ENCODE assay signal across 24 mouse cellular contexts in genomic region chr4:150455750-150456149, GRCm38 (mm10).
DNase-seq lines count a peak whose midpoint lies in the region; ATAC-seq and TF ChIP-seq lines count a peak whose summit lies in the region.
"Had no signal": no experiment of that assay in that cellular context is flagged by ENCODE, and none has a peak within 500 bp of the region (broad histone marks: within the 10 kb centered on the region; RNA-seq: fewer than 3 reads in every experiment).

No protein-coding gene starts in this region.

- TF ChIP-seq POLR2A in liver, adult 2 months (IDR thresholded peaks at IDR 0.05; ENCODE audit: extremely low read depth, insufficient read depth, low read length), result no peak

- H3K36me3 ChIP-seq in hindbrain, embryonic 10.5 days, result no peaks in the 10 kb centered on the region
- H3K36me3 ChIP-seq in hindbrain, embryonic 14.5 days (replicated peaks; ENCODE audit: control insufficient read depth, insufficient read depth), result no peaks in the 10 kb centered on the region
- H3K36me3 ChIP-seq in liver, adult 2 months (ENCODE audit: control insufficient read depth, insufficient read depth, low read length), result no peaks in the 10 kb centered on the region
- no peaks in the 10 kb centered on the region for H3K36me3 ChIP-seq in liver, embryonic 11.5 days (ENCODE audit: control insufficient read depth, insufficient read depth, low read length)
- no peaks in the 10 kb centered on the region for H3K36me3 ChIP-seq in midbrain, embryonic 10.5 days
- H3K36me3 ChIP-seq in midbrain, embryonic 16.5 days (ENCODE audit: control insufficient read depth, insufficient read depth, low read length), result no peaks in the 10 kb centered on the region
- H3K36me3 ChIP-seq: heart, embryonic 13.5 days; hindbrain, embryonic 15.5 days; limb, embryonic 12.5 days; liver, embryonic 15.5 days; neural tube, embryonic 13.5 days had no signal

- H3K27ac ChIP-seq in hindbrain, embryonic 10.5 days, result peak overlapping the region; percentile 45; the same call in 1 of the 2 replicates
- no peak overlapping the region for H3K27ac ChIP-seq in hindbrain, embryonic 14.5 days
- H3K27ac ChIP-seq in liver, adult 2 months (replicated peaks; ENCODE audit: insufficient read depth, low read depth, low read length), result no peak overlapping the region
- no peak overlapping the region for H3K27ac ChIP-seq in liver, embryonic 11.5 days (ENCODE audit: low read depth, low read length)
- 0 out of 2 replicates have a peak overlapping the region, but pooled peaks have one; percentile 33 for H3K27ac ChIP-seq in midbrain, embryonic 10.5 days (replicated peaks)
- H3K27ac ChIP-seq in midbrain, embryonic 16.5 days (ENCODE audit: low read length), result no peak overlapping the region
- H3K27ac ChIP-seq: left cerebral cortex, adult 2 months; limb, embryonic 12.5 days had no signal

- H3K4me1 ChIP-seq in hindbrain, embryonic 10.5 days (replicated peaks), result peaks cover 75% of the 10 kb centered on the region
- H3K4me1 ChIP-seq in hindbrain, embryonic 14.5 days (replicated peaks; ENCODE audit: control insufficient read depth, insufficient read depth, low read length), result peaks cover 35% of the 10 kb centered on the region
- peaks cover 16% of the 10 kb centered on the region for H3K4me1 ChIP-seq in liver, adult 2 months (ENCODE audit: control insufficient read depth, insufficient read depth, low read length)
- H3K4me1 ChIP-seq in liver, embryonic 11.5 days (replicated peaks; ENCODE audit: control insufficient read depth, insufficient read depth, low read length), result peaks cover 65% of the 10 kb centered on the region
- peaks cover 77% of the 10 kb centered on the region for H3K4me1 ChIP-seq in midbrain, embryonic 10.5 days
- H3K4me1 ChIP-seq in midbrain, embryonic 16.5 days (ENCODE audit: control insufficient read depth, insufficient read depth, low read length), result peaks cover 31% of the 10 kb centered on the region

- no peak for TF ChIP-seq CTCF in liver, adult 2 months (IDR thresholded peaks at IDR 0.05; ENCODE audit: low read depth, low read length)

- no peaks in the 10 kb centered on the region for H3K9me3 ChIP-seq in hindbrain, embryonic 10.5 days
- H3K9me3 ChIP-seq in hindbrain, embryonic 14.5 days (ENCODE audit: control insufficient read depth, low read length), result no peaks in the 10 kb centered on the region
- H3K9me3 ChIP-seq in liver, embryonic 11.5 days (ENCODE audit: control insufficient read depth, low read length), result no peaks in the 10 kb centered on the region
- H3K9me3 ChIP-seq in midbrain, embryonic 10.5 days (replicated peaks), result no peaks in the 10 kb centered on the region
- H3K9me3 ChIP-seq in midbrain, embryonic 16.5 days (replicated peaks; ENCODE audit: control insufficient read depth, low read length, poor library complexity, severe bottlenecking), result no peaks in the 10 kb centered on the region
- H3K9me3 ChIP-seq: heart, embryonic 13.5 days; hindbrain, embryonic 15.5 days; limb, embryonic 12.5 days; liver, embryonic 15.5 days; neural tube, embryonic 13.5 days had no signal

- no peaks in the 10 kb centered on the region for H3K27me3 ChIP-seq in hindbrain, embryonic 10.5 days (ENCODE audit: insufficient read depth, poor library complexity, severe bottlenecking)
- H3K27me3 ChIP-seq in hindbrain, embryonic 14.5 days (ENCODE audit: control insufficient read depth, insufficient read depth, low read length), result no peaks in the 10 kb centered on the region
- no peaks in the 10 kb centered on the region for H3K27me3 ChIP-seq in liver, adult 2 months (ENCODE audit: control insufficient read depth, insufficient read depth, low read length)
- H3K27me3 ChIP-seq in liver, embryonic 11.5 days (replicated peaks; ENCODE audit: control insufficient read depth, insufficient read depth, low read length), result no peaks in the 10 kb centered on the region
- H3K27me3 ChIP-seq in midbrain, embryonic 10.5 days (ENCODE audit: low read depth, poor library complexity, severe bottlenecking), result no peaks in the 10 kb centered on the region
- H3K27me3 ChIP-seq in midbrain, embryonic 16.5 days (ENCODE audit: control insufficient read depth, insufficient read depth, low read depth, low read length), result no peaks in the 10 kb centered on the region
- H3K27me3 ChIP-seq: heart, embryonic 13.5 days; hindbrain, embryonic 15.5 days; limb, embryonic 12.5 days; liver, embryonic 15.5 days; neural tube, embryonic 13.5 days had no signal

- peaks cover 13% of the 10 kb centered on the region; the same call in 1 of the 2 replicates for H3K79me2 ChIP-seq in liver, adult 2 months (ENCODE audit: control insufficient read depth, insufficient read depth, low read length)

- no peak overlapping the region for H3K4me2 ChIP-seq in hindbrain, embryonic 14.5 days (replicated peaks)
- no peak overlapping the region for H3K4me2 ChIP-seq in liver, embryonic 11.5 days
- H3K4me2 ChIP-seq in midbrain, embryonic 16.5 days (ENCODE audit: low read length), result no peak overlapping the region
- H3K4me2 ChIP-seq: heart, embryonic 13.5 days; hindbrain, embryonic 15.5 days; limb, embryonic 12.5 days; liver, embryonic 15.5 days; neural tube, embryonic 13.5 days had no signal

- WGBS in hindbrain, embryonic 10.5 days, result 68% methylated on average over 1 of the region's 1 CpGs
- 67% methylated on average over 1 of the region's 1 CpGs for WGBS in hindbrain, embryonic 14.5 days
- WGBS in liver, adult 2 months, result 32% methylated on average over 1 of the region's 1 CpGs
- WGBS in liver, embryonic 11.5 days, result 50% methylated on average over 1 of the region's 1 CpGs
- WGBS in midbrain, embryonic 10.5 days, result 74% methylated on average over 1 of the region's 1 CpGs
- WGBS in midbrain, embryonic 16.5 days, result 37% methylated on average over 1 of the region's 1 CpGs

- no peak for ATAC-seq in hindbrain, embryonic 14.5 days (ENCODE audit: low FRiP score)
- ATAC-seq in liver, embryonic 11.5 days (replicated peaks; ENCODE audit: low FRiP score), result no peak
- no peak for ATAC-seq in midbrain, embryonic 16.5 days
- ATAC-seq: forebrain, embryonic 14.5 days had no signal

- H3K9ac ChIP-seq in hindbrain, embryonic 14.5 days, result no peak overlapping the region
- no peak overlapping the region for H3K9ac ChIP-seq in liver, adult 2 months (ENCODE audit: low read depth, low read length)
- H3K9ac ChIP-seq in liver, embryonic 11.5 days (ENCODE audit: low read depth, low read length), result no peak overlapping the region
- H3K9ac ChIP-seq in midbrain, embryonic 16.5 days (ENCODE audit: low read depth, low read length), result no peak overlapping the region
- H3K9ac ChIP-seq: heart, embryonic 13.5 days; hindbrain, embryonic 15.5 days; limb, embryonic 12.5 days; liver, embryonic 15.5 days had no signal

- no peak overlapping the region for H3K4me3 ChIP-seq in hindbrain, embryonic 10.5 days
- H3K4me3 ChIP-seq in hindbrain, embryonic 14.5 days (replicated peaks; ENCODE audit: low read length), result no peak overlapping the region
- no peak overlapping the region for H3K4me3 ChIP-seq in liver, adult 2 months (ENCODE audit: insufficient read depth, low read depth, low read length)
- H3K4me3 ChIP-seq in liver, embryonic 11.5 days (ENCODE audit: low read depth, low read length), result no peak overlapping the region
- no peak overlapping the region for H3K4me3 ChIP-seq in midbrain, embryonic 10.5 days
- no peak overlapping the region for H3K4me3 ChIP-seq in midbrain, embryonic 16.5 days (ENCODE audit: low read depth, low read length)
- H3K4me3 ChIP-seq: heart, embryonic 13.5 days; hindbrain, embryonic 15.5 days; left cerebral cortex, adult 2 months; limb, embryonic 12.5 days; liver, embryonic 15.5 days; neural tube, embryonic 13.5 days had no signal

- DNase-seq in hindbrain, embryonic 10.5 days (ENCODE audit: low spot score), result no peak
- no peak for DNase-seq in hindbrain, embryonic 14.5 days (ENCODE audit: low spot score)
- DNase-seq in liver, adult 2 months (ENCODE audit: extremely low read depth, low read depth, low spot score), result peak; percentile 33
- no peak for DNase-seq in liver, embryonic 11.5 days (ENCODE audit: low spot score)
- no peak for DNase-seq in midbrain, embryonic 10.5 days (ENCODE audit: low spot score)
- no peak for DNase-seq in MN1 (ENCODE audit: low spot score)
- DNase-seq: adrenal gland, adult 8-10 months; B cell, adult 2 months; cerebellum, adult 8-10 months; cerebellum, postnatal 25 days; gastrocnemius, postnatal 36 days; kidney, adult 8-10 months; kidney, postnatal 10 days; right cerebral cortex, postnatal 4 days; thymus, adult 2 months; thymus, postnatal 4 days had no signal

Comparison
In these comparisons a context has a peak if more than half of its experiments do, and no peak if none do; other contexts are left out.
1. H3K27ac ChIP-seq: peak in hindbrain, embryonic 10.5 days (single experiment) and midbrain, embryonic 10.5 days (single experiment); none in hindbrain, embryonic 14.5 days (single experiment), liver, adult 2 months (single experiment), liver, embryonic 11.5 days (single experiment) and midbrain, embryonic 16.5 days (single experiment).